Mouse (Mus musculus): ENCODE data around the gene Hist2h2ac. TPM values are rescaled to one million over a fixed set of nuclear protein-coding genes. Genes with fewer than 3 reads are reported as not detected.

Hist2h2ac gene
- polyA plus RNA-seq, 1 experiment from 2014 or later: 0.99 TPM

- WGBS: 72% methylated on average over 10 of the region's 10 CpGs
- peak overlapping the region; percentile 99 for H3K27ac ChIP-seq (ENCODE audit: low read length)
- ATAC-seq: no peak
Measured at GRCm38 (mm10) chr3:96170976-96171545, 49.6 kb downstream of the Hist2h2ac start.

More at GRCm38 (mm10) chr3:96170976-96171545, 49.6 kb downstream of the Hist2h2ac start:
- peaks cover 31% of the 10 kb centered on the region for H3K4me1 ChIP-seq (ENCODE audit: control insufficient read depth, insufficient read depth, low read length)
- peak overlapping the region; percentile 26; the same call in 1 of the 2 replicates for H3K9ac ChIP-seq (ENCODE audit: low read depth, low read length)
- H3K4me2 ChIP-seq (ENCODE audit: low read length): peak overlapping the region; percentile 73
- H3K4me3 ChIP-seq (ENCODE audit: low read depth, low read length): peak overlapping the region; percentile 64
- H3K36me3 ChIP-seq (ENCODE audit: control insufficient read depth, insufficient read depth, low read length): peaks cover 10% of the 10 kb centered on the region; the same call in 1 of the 2 replicates
- no peaks in the 10 kb centered on the region for H3K27me3 ChIP-seq (ENCODE audit: control insufficient read depth, insufficient read depth, low read depth, low read length)
- H3K9me3 ChIP-seq (replicated peaks; ENCODE audit: control insufficient read depth, low read length, poor library complexity, severe bottlenecking): no peaks in the 10 kb centered on the region

Small RNA genes within 50 kb of the gene (microRNA-seq; reads per million reads assigned to microRNA genes)
- gene Gm44492: not detected
- not detected for gene Gm47311
- not detected for gene Gm47313

Other genes with a start within 250 kb of the Hist2h2ac start
- gene Plekho1, start 224.9 kb downstream of the Hist2h2ac start, polyA plus RNA-seq (2015; fragmentation: Nextera tagmentation; extraction: Ambion mirVana): 46.1 and 54.6 TPM in 2 replicates
- 62.0 and 64.7 TPM in 2 replicates for gene Vps45, start 162.4 kb downstream of the Hist2h2ac start, polyA plus RNA-seq (2015; fragmentation: Nextera tagmentation; extraction: Ambion mirVana)
- 7.0 and 8.4 TPM in 2 replicates for gene Otud7b, start 116.4 kb downstream of the Hist2h2ac start, polyA plus RNA-seq (2015; fragmentation: Nextera tagmentation; extraction: Ambion mirVana)
- 7.8 and 15.1 TPM in 2 replicates for gene Mtmr11, start 58.9 kb downstream of the Hist2h2ac start, polyA plus RNA-seq (2015; fragmentation: Nextera tagmentation; extraction: Ambion mirVana)
- 134 and 136 TPM in 2 replicates for gene Sf3b4, start 48.5 kb downstream of the Hist2h2ac start, polyA plus RNA-seq (2015; fragmentation: Nextera tagmentation; extraction: Ambion mirVana)
- 123 and 137 TPM in 2 replicates for gene Sv2a, start 39.7 kb downstream of the Hist2h2ac start, polyA plus RNA-seq (2015; fragmentation: Nextera tagmentation; extraction: Ambion mirVana)
- 51.3 and 52.2 TPM in 2 replicates for gene Bola1, start 1.2 kb downstream of the Hist2h2ac start, polyA plus RNA-seq (2015; fragmentation: Nextera tagmentation; extraction: Ambion mirVana)
- not detected in 2 replicates for gene Hist2h2ab, start 1.0 kb downstream of the Hist2h2ac start, polyA plus RNA-seq (2015; fragmentation: Nextera tagmentation; extraction: Ambion mirVana)
- gene Hist2h2be, start 239 bp upstream of the Hist2h2ac start, polyA plus RNA-seq (2015; fragmentation: Nextera tagmentation; extraction: Ambion mirVana): 4.4 and 4.7 TPM in 2 replicates
- gene Hist2h3c2, start 18.2 kb upstream of the Hist2h2ac start, polyA plus RNA-seq (2015; fragmentation: Nextera tagmentation; extraction: Ambion mirVana): 1.3 TPM in 2 replicates
- 38.1 and 48.4 TPM in 2 replicates for gene Hist2h2aa2, start 19.4 kb upstream of the Hist2h2ac start, polyA plus RNA-seq (2015; fragmentation: Nextera tagmentation; extraction: Ambion mirVana)
- 7.4 and 13.2 TPM in 2 replicates for gene Hist2h2aa1, start 24.6 kb upstream of the Hist2h2ac start, polyA plus RNA-seq (2015; fragmentation: Nextera tagmentation; extraction: Ambion mirVana)
- gene Hist2h3c1, start 25.8 kb upstream of the Hist2h2ac start, polyA plus RNA-seq (2015; fragmentation: Nextera tagmentation; extraction: Ambion mirVana): 0.39 TPM in 1 of 2 replicates, not detected in the other
- 3.3 and 3.8 TPM in 2 replicates for gene Hist2h4, start 42.4 kb upstream of the Hist2h2ac start, polyA plus RNA-seq (2015; fragmentation: Nextera tagmentation; extraction: Ambion mirVana)
- gene Hist2h3b, start 47.8 kb upstream of the Hist2h2ac start, polyA plus RNA-seq (2015; fragmentation: Nextera tagmentation; extraction: Ambion mirVana): 5.9 and 7.6 TPM in 2 replicates
- gene Hist2h2bb, start 48.9 kb upstream of the Hist2h2ac start, polyA plus RNA-seq (2015; fragmentation: Nextera tagmentation; extraction: Ambion mirVana): 1.1 TPM in 1 of 2 replicates, not detected in the other
- 0.89 and 1.5 TPM in 2 replicates for gene Fcgr1, start 73.1 kb upstream of the Hist2h2ac start, polyA plus RNA-seq (2015; fragmentation: Nextera tagmentation; extraction: Ambion mirVana)
- not detected in 2 replicates for gene BC107364, start 231.4 kb upstream of the Hist2h2ac start, polyA plus RNA-seq (2015; fragmentation: Nextera tagmentation; extraction: Ambion mirVana)